Mouse (Mus musculus): Measurements from ENCODE around the gene Phldb2.
A peak's percentile ranks its signal among the peaks of the same experiment; 100 is the strongest.

Phldb2 gene

GRCm38 (mm10) chr16:45953394-45953793, at the start of gene Phldb2:
Gene Phldb2 (minus strand): TSS chr16:45953598.
- no peak for DNase-seq

DNA sequence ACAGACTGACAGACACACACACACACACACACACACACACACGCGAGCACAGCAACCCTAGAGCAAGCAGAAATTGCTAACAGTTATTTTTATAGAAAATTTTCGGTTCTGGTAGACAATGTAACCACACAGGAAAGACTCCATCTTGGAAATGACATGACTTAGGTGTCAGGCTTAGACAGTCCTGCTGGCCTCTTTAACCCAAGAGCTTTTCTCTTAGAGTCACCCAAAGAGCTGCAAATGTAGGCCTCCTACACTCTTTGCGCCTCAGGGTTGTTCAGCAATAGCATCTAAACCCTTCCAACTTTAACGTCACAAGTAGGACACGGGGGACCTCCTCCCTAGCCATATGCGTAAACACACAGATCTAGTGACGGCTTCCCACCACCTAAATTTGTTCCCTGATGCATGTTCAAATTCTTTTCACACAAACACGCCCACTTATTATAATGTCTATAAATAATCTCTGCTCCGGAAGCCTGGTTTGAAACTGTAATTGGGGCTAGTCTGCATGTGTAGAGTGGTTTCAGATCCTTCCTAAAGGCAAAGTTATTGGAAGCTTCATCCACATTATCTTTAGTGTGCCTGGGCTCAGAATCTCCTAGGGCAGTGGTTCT, 48.3 kb upstream of the Phldb2 start:
- no peak for DNase-seq

DNA sequence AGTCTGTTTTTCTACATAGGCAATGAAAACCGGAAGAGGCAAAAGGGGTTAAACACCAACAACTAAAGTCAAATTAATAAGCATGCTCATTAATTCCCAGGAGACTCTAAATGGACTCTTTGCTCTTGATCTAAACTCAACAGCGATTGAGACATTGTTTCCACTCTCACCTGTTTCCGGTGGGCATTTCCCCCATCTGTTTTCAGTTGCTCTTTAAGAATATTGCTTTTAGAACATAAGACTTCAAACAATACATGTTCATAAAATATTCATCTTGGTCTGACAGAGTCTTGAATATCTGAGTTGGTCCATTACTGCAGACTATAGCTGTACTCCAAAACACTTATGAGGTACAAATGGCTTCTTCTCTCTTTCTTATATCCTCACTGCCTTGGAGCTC, 47.6 kb upstream of the Phldb2 start:
- DNase-seq, result no peak

GRCm38 (mm10) chr16:45999374-46000191, 46.2 kb upstream of the Phldb2 start:
- no peak for DNase-seq

DNA sequence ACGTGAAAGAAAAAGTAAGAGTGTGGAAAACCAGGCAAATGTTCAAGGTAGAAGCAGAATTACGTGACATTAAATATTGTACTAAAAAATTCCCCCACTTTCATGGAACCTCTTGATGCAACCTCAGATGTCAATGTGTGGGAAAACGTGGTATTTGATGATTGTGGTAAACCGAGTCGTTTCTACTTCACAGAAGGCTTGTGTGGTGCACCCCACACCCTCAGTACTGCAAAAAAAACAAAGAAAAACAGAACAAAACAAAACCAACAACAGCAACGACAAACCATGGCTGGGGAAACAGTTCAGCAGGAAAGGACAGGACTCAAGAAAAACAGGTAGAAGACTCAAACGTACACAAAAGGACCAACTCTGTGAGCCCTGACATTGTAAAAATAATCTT, 44.8 kb upstream of the Phldb2 start:
- no peak for DNase-seq

DNA sequence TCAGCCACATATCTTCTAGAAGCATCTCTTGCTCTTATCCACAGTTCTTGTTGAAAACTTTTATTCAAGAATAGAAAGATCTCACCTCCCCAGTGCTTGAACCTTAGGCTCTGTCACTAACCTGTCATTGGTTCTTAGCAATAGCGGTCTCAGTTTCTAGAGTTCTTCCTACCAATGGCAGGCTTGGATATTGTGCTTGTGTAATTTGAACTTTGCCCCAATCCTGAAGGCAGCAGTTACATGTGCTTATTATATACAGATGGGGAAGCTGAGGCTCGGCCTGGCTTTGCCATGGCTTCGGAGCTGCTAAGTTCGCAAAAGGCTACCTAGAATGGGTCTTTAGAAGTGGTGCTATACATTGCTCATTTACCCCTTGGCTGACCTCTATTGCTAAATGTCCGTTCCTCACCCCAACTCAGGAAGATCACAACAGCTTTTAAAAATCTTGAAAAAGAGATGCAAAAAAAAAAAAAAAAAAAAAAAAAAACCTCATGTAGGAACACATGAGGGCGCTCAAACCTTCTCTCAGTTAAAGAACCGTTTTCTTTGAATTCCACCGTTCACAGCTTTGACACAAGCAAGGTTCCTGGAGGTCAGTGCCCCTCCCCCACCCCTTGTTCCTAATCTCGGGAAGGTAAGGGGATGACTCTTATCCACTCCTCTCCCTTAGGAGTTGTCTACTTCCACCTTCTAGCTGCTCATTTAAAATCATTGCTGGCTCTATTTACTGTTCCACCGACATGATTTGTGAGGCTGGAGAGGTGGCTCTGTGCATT, 37.7 kb upstream of the Phldb2 start:
- DNase-seq, result no peak

DNA sequence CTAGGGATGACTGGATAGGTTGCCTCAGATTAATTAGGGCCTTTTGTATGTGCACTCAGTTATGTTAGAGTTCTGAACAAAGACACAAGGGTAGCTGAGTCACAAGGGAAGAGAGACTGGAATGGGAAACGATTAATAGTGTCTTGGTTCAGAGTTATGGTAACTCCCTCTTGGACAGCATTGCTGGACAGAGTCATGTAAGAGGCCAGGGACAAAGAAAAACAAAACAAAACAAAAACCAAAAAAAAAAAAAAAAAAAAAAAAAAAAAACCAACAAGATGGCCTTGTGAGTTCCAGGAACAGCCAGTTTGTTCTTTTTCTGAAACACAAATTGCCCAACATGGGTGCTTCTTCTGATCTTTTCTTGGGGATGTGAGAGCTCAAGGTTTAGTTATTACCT, 32.8 kb upstream of the Phldb2 start:
- no peak for DNase-seq

GRCm38 (mm10) chr16:45984610-45985606, 31.5 kb upstream of the Phldb2 start:
- no peak for DNase-seq

DNA sequence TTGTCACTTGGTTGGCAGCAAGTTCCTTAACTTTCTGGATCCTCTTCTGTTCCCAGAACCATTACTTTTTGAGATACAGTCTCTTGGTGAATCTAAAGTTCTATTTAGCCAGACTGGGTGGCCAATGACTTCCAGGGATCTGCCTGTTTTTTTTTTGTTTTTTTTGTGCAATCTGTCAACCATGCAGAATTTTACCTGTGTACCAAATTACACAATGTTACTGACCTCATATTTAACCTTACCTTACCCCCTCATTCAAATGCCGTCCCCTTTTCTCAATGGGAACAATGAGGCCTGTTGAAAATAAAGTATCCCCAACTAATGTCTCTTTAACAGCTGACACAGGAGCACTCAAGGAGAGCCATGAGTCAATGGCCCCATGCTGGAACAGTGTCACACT, 22.9 kb upstream of the Phldb2 start:
- no peak for DNase-seq

DNA sequence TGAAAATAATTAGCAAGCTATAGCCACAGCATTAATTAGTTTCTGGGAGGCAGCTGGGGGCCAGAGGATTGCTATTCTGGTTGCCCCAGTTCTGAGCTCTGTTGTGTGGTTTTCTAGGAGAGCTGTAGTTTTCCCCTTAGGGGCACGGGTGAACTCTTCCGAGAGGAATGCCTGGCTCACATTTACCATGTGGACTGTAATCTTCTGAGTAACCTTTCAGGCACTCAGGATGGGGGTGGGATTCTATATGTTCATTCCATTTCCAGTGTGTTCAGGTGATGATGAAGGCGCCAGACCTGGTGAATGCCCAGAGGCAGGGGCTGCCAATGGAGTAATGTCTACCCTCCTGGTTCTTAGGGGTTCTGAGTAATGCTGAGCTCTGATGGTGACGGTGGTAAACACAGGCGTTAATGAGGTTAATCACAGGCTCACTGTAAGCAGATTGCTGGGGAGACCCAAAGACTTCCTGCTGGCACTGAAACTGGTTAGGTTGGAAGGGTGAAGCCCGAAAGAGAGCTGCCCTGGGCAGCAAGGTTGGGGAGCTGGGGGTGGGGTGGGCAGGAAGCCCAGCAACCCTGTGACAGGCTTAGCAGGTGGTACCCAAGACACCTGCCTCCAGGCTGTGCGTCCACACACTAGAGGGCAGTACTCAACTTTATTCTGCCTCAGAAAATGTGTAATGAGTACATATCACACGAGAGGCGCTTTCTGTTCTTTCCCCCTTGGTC, 20.7 kb upstream of the Phldb2 start:
- no peak for DNase-seq

DNA sequence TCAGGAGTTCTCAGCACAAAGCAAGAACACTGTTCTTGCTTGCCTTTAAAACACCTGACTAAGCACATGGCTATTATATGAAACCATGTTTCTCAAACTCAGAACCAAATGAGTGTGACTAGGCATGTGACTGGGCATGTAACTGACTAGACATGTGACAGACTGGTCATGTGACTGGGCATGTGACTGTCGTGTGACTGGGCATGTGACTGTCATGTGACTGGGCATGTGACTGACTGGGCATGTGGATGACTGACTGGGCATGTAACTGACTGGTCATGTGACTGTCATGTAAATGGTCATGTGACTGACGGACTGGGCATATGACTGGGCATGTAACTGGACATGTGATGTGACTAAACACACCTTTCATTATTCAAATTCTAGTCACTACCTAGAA, 16.8 kb upstream of the Phldb2 start:
- DNase-seq, result no peak

DNA sequence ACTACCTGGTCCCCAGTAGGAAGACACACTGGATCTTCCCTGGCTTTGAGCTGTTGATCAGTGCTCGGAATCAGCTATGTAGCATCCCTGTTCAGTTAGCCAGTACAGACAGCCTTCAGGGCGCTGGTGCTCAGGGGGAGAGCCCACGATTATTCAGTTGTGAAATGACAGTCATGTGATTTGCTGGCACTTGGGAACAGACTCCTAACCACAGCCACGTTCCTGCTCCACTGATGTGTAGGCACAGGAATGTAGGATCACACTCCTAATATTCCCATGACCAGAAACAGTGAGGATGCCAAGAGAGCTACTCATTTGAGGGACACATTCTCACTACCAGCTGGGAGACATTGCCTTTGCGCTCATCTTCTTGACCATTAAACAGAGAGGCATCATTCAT, 15.3 kb upstream of the Phldb2 start:
- DNase-seq, result no peak

GRCm38 (mm10) chr16:45967471-45967870, 14.1 kb upstream of the Phldb2 start:
- peak; percentile 86 for DNase-seq

GRCm38 (mm10) chr16:45966604-45967003, 13.2 kb upstream of the Phldb2 start:
- DNase-seq, result no peak

DNA sequence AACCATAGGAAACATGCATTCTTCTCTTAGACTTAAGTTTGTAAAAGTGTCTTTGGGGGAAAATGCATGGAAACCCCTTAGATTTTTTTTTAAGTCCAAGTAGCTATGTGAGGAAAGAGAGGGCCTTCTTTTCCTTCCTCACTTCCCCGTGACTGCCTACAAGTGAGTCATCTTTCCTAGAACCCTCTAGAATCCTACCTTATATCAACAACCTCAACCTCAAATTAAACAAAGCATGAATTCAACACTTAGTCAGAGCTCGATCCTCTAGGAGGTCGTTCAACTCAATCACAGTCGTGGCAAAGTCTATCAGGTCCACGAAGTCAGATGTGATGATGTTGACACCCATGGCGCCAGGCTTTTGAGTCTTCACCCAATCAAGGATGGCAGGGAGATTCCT, 11.4 kb upstream of the Phldb2 start:
- no peak for DNase-seq

- DNase-seq, result no peak
Measured at GRCm38 (mm10) chr16:45963837-45964236, 10.4 kb upstream of the Phldb2 start.

DNA sequence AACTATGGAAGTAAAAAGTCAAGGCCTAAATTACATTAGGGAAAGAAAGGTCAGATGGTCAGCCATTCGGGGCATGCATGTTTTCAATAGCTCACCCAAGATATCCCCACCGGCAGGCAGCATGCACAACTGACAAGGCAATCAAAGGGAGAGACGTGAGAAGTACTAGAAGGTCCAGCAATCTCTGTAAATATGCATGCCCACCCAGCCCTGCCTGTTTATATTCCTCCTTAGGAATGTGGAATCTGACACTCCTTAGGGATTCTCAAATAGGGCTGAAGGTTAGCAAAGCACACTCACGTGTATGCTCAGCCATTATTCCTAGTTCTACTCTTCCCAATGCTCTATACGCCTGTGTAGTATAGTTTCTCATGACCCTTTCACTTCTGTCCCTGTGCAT, 9.7 kb upstream of the Phldb2 start:
- no peak for DNase-seq

DNA sequence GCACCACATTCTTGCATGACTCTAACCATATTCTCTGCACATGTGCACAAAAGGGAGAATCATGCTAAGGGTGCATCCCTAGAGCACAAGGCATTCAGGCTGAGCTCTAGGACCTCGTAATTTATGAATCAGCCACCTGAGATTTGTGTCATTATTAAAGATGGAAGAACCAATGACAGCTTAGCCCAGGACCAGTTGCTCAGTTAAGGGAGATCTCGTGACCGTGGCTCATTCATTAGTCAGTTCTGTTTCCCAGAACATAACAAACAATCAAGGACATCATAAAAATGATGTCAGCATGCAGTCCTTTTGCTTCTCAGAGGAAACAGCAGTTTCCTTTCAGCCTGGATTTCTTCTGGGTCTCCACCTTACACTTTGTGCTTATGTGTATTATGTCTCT, 7.6 kb upstream of the Phldb2 start:
- DNase-seq, result no peak

GRCm38 (mm10) chr16:45956390-45956950, 3.1 kb upstream of the Phldb2 start:
- DNase-seq, result no peak

- no peak for DNase-seq
Measured at GRCm38 (mm10) chr16:45952501-45952900, 897 bp downstream of the Phldb2 start.

DNA sequence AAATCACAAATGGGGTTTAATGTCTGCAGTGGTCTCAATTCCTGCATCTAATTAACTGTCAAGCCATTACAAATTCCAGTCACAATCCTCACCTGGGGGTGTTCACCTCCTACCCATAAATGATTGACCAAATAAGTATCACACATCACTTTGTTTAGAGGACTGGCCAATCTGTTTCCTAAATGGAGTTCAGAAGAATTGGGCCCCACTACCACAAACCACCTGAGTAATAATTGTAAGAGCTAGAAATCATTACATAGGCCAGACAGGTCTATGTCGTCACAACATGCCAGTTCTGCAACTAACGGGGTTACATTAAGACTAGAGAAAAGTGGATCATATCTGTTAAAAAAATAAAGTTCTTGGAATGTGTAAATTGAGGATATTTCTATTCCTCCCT, 1.4 kb downstream of the Phldb2 start:
- DNase-seq, result no peak

DNA sequence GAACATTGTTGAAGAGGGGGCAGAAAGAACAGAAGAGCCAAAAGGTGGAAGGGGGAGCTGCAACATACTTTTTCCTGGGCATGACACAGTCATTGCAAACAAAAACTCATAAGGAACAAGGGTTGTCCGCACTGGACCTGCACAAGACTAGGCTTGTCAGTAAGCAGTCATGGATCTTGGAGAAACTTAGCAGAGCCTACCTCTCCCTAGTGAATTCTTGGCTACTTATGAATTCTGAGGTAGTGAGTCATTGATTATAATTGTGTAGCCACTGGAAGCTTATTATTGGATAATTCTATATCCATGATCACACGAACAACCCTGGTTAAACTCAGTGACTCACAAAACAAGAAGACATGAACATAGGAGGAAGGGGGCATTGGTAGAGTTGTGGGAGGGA, 7.1 kb downstream of the Phldb2 start:
- DNase-seq, result no peak

Measured in lung, postnatal 14 days (tissue).